Mouse (Mus musculus): ENCODE measurements at regions not wholly inside any gene's neighbourhood (a gene's known extent, or its start where the extent isn't known, plus 50 kb on each side); places are given as distances from the start of the nearest gene placed in this dataset.

- 0 out of 2 replicates have a peak overlapping the region, but pooled peaks have one; percentile 1 for H3K27ac ChIP-seq (replicated peaks)
- no peaks in the 10 kb centered on the region for H3K36me3 ChIP-seq
- H3K4me3 ChIP-seq, result no peak overlapping the region
- no peaks in the 10 kb centered on the region for H3K9me3 ChIP-seq (replicated peaks)
- peak; percentile 22 for DNase-seq (ENCODE audit: low spot score)
- H3K27me3 ChIP-seq (ENCODE audit: low read depth, poor library complexity, severe bottlenecking), result no peaks in the 10 kb centered on the region
- WGBS, result 81% methylated on average over 15 of the region's 15 CpGs
- H3K4me1 ChIP-seq, result peaks cover 6% of the 10 kb centered on the region
Measured at GRCm38 (mm10) chr1:177545031-177545735, 103.0 kb downstream of the Zbtb18 start.

- no peak overlapping the region for H3K27ac ChIP-seq (replicated peaks)
- no peaks in the 10 kb centered on the region for H3K27me3 ChIP-seq (ENCODE audit: low read depth, poor library complexity, severe bottlenecking)
- H3K36me3 ChIP-seq, result no peaks in the 10 kb centered on the region
- H3K4me3 ChIP-seq, result no peak overlapping the region
- H3K9me3 ChIP-seq (replicated peaks), result no peaks in the 10 kb centered on the region
- H3K4me1 ChIP-seq, result peaks cover 13% of the 10 kb centered on the region
- whole genome bisulfite sequencing, result 95% methylated on average over 6 of the region's 6 CpGs
- DNase-seq (ENCODE audit: low spot score), result no peak
Measured at GRCm38 (mm10) chr1:177547716-177548115, 105.6 kb downstream of the Zbtb18 start.

- no peaks in the 10 kb centered on the region for H3K36me3 ChIP-seq
- DNase-seq (ENCODE audit: low spot score), result peak; percentile 82
- H3K27ac ChIP-seq (replicated peaks), result peak overlapping the region; percentile 90
- no peaks in the 10 kb centered on the region for H3K9me3 ChIP-seq (replicated peaks)
- peaks cover 46% of the 10 kb centered on the region for H3K4me1 ChIP-seq
- H3K4me3 ChIP-seq, result peak overlapping the region; percentile 39
- 12% methylated on average over 15 of the region's 15 CpGs for WGBS
- H3K27me3 ChIP-seq (ENCODE audit: low read depth, poor library complexity, severe bottlenecking), result peaks cover 3% of the 10 kb centered on the region; the same call in 1 of the 2 replicates
Measured at GRCm38 (mm10) chr1:177555471-177556291, 113.5 kb downstream of the Zbtb18 start.

- H3K36me3 ChIP-seq, result no peaks in the 10 kb centered on the region
- peaks cover 59% of the 10 kb centered on the region for H3K4me1 ChIP-seq
- peaks cover 3% of the 10 kb centered on the region; the same call in 1 of the 2 replicates for H3K27me3 ChIP-seq (ENCODE audit: low read depth, poor library complexity, severe bottlenecking)
- no peaks in the 10 kb centered on the region for H3K9me3 ChIP-seq (replicated peaks)
- WGBS, result 87% methylated on average over 6 of the region's 6 CpGs
- H3K4me3 ChIP-seq, result no peak overlapping the region
- no peak for DNase-seq (ENCODE audit: low spot score)
- H3K27ac ChIP-seq (replicated peaks), result 0 out of 2 replicates have a peak overlapping the region, but pooled peaks have one; percentile 4
Measured at GRCm38 (mm10) chr1:177557432-177557831, 115.3 kb downstream of the Zbtb18 start.

- Histone ChIP-seq H3K4me3 (no peak overlapping the region), H3K4me1 (peaks cover 61% of the 10 kb centered on the region), H3K9me3 (replicated peaks) (no peaks in the 10 kb centered on the region), H3K27me3 (ENCODE audit: low read depth, poor library complexity, severe bottlenecking) (peaks cover 3% of the 10 kb centered on the region; the same call in 1 of the 2 replicates), H3K36me3 (no peaks in the 10 kb centered on the region), H3K27ac (replicated peaks) (0 out of 2 replicates have a peak overlapping the region, but pooled peaks have one; percentile 4)
- no peak for DNase-seq (ENCODE audit: low spot score)
- WGBS, result 90% methylated on average over 4 of the region's 4 CpGs
Measured at GRCm38 (mm10) chr1:177557856-177558255, 115.7 kb downstream of the Zbtb18 start.

GRCm38 (mm10) chr1:177561716-177562588 is 119.8 kb downstream of the Zbtb18 start:
- Histone ChIP-seq H3K9me3 (replicated peaks) (no peaks in the 10 kb centered on the region), H3K4me1 (peaks cover 41% of the 10 kb centered on the region), H3K27ac (replicated peaks) (peak overlapping the region; percentile 55), H3K4me3 (no peak overlapping the region), H3K27me3 (ENCODE audit: low read depth, poor library complexity, severe bottlenecking) (peaks cover 20% of the 10 kb centered on the region), H3K36me3 (no peaks in the 10 kb centered on the region)
- DNase-seq (ENCODE audit: low spot score), result peak; percentile 64
- 49% methylated on average over 17 of the region's 17 CpGs for WGBS

GRCm38 (mm10) chr1:177562589-177562912 is 120.4 kb downstream of the Zbtb18 start:
- DNase-seq (ENCODE audit: low spot score), result no peak
- H3K27me3 ChIP-seq (ENCODE audit: low read depth, poor library complexity, severe bottlenecking), result peaks cover 20% of the 10 kb centered on the region
- H3K36me3 ChIP-seq, result no peaks in the 10 kb centered on the region
- WGBS, result 42% methylated on average over 5 of the region's 5 CpGs
- H3K4me3 ChIP-seq, result no peak overlapping the region
- H3K4me1 ChIP-seq, result peaks cover 36% of the 10 kb centered on the region
- H3K9me3 ChIP-seq (replicated peaks), result no peaks in the 10 kb centered on the region
- H3K27ac ChIP-seq (replicated peaks), result peak overlapping the region; percentile 55

- Histone ChIP-seq H3K9me3 (replicated peaks) (no peaks in the 10 kb centered on the region), H3K36me3 (no peaks in the 10 kb centered on the region), H3K27me3 (ENCODE audit: low read depth, poor library complexity, severe bottlenecking) (peaks cover 18% of the 10 kb centered on the region), H3K27ac (replicated peaks) (no peak overlapping the region), H3K4me1 (peaks cover 25% of the 10 kb centered on the region), H3K4me3 (no peak overlapping the region)
- no peak for DNase-seq (ENCODE audit: low spot score)
- 87% methylated on average over 3 of the region's 3 CpGs for WGBS
Measured at GRCm38 (mm10) chr1:177565678-177566077, 123.5 kb downstream of the Zbtb18 start.

- peaks cover 15% of the 10 kb centered on the region for H3K27me3 ChIP-seq (ENCODE audit: low read depth, poor library complexity, severe bottlenecking)
- H3K4me1 ChIP-seq, result peaks cover 6% of the 10 kb centered on the region; the same call in 1 of the 2 replicates
- H3K4me3 ChIP-seq, result no peak overlapping the region
- no peak overlapping the region for H3K27ac ChIP-seq (replicated peaks)
- WGBS, result 89% methylated on average over 9 of the region's 9 CpGs
- H3K36me3 ChIP-seq, result no peaks in the 10 kb centered on the region
- DNase-seq (ENCODE audit: low spot score), result no peak
- no peaks in the 10 kb centered on the region for H3K9me3 ChIP-seq (replicated peaks)
Measured at GRCm38 (mm10) chr1:177568056-177568816, 126.1 kb downstream of the Zbtb18 start.

GRCm38 (mm10) chr1:177569572-177569971 is 127.4 kb downstream of the Zbtb18 start:
- WGBS, result 89% methylated on average over 6 of the region's 6 CpGs

GRCm38 (mm10) chr1:177573017-177573725 is 131.0 kb downstream of the Zbtb18 start:
- H3K9me3 ChIP-seq (replicated peaks), result no peaks in the 10 kb centered on the region
- H3K4me1 ChIP-seq, result no peaks in the 10 kb centered on the region
- DNase-seq (ENCODE audit: low spot score), result no peak
- H3K4me3 ChIP-seq, result no peak overlapping the region
- WGBS, result 90% methylated on average over 17 of the region's 17 CpGs
- H3K36me3 ChIP-seq, result no peaks in the 10 kb centered on the region
- no peaks in the 10 kb centered on the region for H3K27me3 ChIP-seq (ENCODE audit: low read depth, poor library complexity, severe bottlenecking)
- H3K27ac ChIP-seq (replicated peaks), result no peak overlapping the region

More at GRCm38 (mm10) chr1:177569572-177569971, 127.4 kb downstream of the Zbtb18 start:
- Histone ChIP-seq H3K4me3 (no peak overlapping the region), H3K9me3 (replicated peaks) (no peaks in the 10 kb centered on the region), H3K36me3 (no peaks in the 10 kb centered on the region), H3K4me1 (no peaks in the 10 kb centered on the region), H3K27ac (replicated peaks) (no peak overlapping the region), H3K27me3 (ENCODE audit: low read depth, poor library complexity, severe bottlenecking) (peaks cover 1% of the 10 kb centered on the region; the same call in 1 of the 2 replicates)
- DNase-seq (ENCODE audit: low spot score), result no peak

All from midbrain, embryonic 10.5 days (tissue).